11 mouse cellular contexts compared by ENCODE assay signal in genomic region chr11:70453261-70454044, GRCm38 (mm10). TPM values are rescaled to one million over a fixed set of nuclear protein-coding genes. Genes with fewer than 3 reads are reported as not detected.
DNase-seq lines count a peak whose midpoint lies in the region; ATAC-seq lines count a peak whose summit lies in the region.
"Had no signal": no experiment of that assay in that cellular context is flagged by ENCODE, and none has a peak within 500 bp of the region (broad histone marks: within the 10 kb centered on the region; RNA-seq: fewer than 3 reads in every experiment).

No protein-coding gene starts in this region.

- WGBS in kidney, embryonic 15.5 days = 86% methylated on average over 9 of the region's 9 CpGs
- 67% methylated on average over 9 of the region's 9 CpGs for WGBS in liver, embryonic 15.5 days (ENCODE audit: insufficient replicate concordance)
- WGBS in neural tube, embryonic 13.5 days = 93% methylated on average over 9 of the region's 9 CpGs

- intact Hi-C loops in left cerebral cortex, postnatal 14 days (cut with DNase I) = loop anchor here (5.0 kb wide), 1 partner anchor 54 kb away; the partner anchor contains the start of gene Tm4sf5

- no peak overlapping the region for H3K4me3 ChIP-seq in kidney, embryonic 15.5 days (replicated peaks)
- no peak overlapping the region for H3K4me3 ChIP-seq in brown adipose tissue, adult 24 weeks (ENCODE audit: insufficient read depth, low read depth, low read length)
- 0 out of 2 replicates have a peak overlapping the region, but pooled peaks have one; percentile 4 for H3K4me3 ChIP-seq in liver, embryonic 15.5 days (replicated peaks)
- H3K4me3 ChIP-seq in neural tube, embryonic 13.5 days = 0 out of 2 replicates have a peak overlapping the region, but pooled peaks have one; percentile 61

- no peak for DNase-seq in kidney, postnatal 14 days
- no peak for DNase-seq in left cerebral cortex, postnatal 14 days (ENCODE audit: low spot score in 2 of 2)
- no peak for DNase-seq in cerebellum, postnatal 36 days
- DNase-seq: left cerebral cortex, postnatal 4 days had no signal

- ATAC-seq in kidney, embryonic 15.5 days (replicated peaks; ENCODE audit: low FRiP score) = no peak
- no peak for ATAC-seq in liver, embryonic 15.5 days (ENCODE audit: insufficient read depth)
- no peak for ATAC-seq in neural tube, embryonic 13.5 days (ENCODE audit: low read depth)
- no peak for ATAC-seq in erythroid progenitor cell, adult 5-6 weeks (replicated peaks; ENCODE audit: low FRiP score, poor library complexity, severe bottlenecking)

- peaks cover under 1% of the 10 kb centered on the region for H3K27me3 ChIP-seq in kidney, embryonic 15.5 days
- peaks cover 13% of the 10 kb centered on the region for H3K27me3 ChIP-seq in liver, embryonic 15.5 days
- peaks cover 6% of the 10 kb centered on the region for H3K27me3 ChIP-seq in neural tube, embryonic 13.5 days

- peak overlapping the region; percentile 73 for H3K4me2 ChIP-seq in kidney, embryonic 15.5 days
- peak overlapping the region; percentile 84 for H3K4me2 ChIP-seq in liver, embryonic 15.5 days
- peak overlapping the region; percentile 60; the same call in 1 of the 2 replicates for H3K4me2 ChIP-seq in neural tube, embryonic 13.5 days

- H3K36me3 ChIP-seq in kidney, embryonic 15.5 days = peaks cover 8% of the 10 kb centered on the region
- H3K36me3 ChIP-seq in liver, embryonic 15.5 days (replicated peaks) = no peaks in the 10 kb centered on the region; the same call in 1 of the 2 replicates
- 0 out of 2 replicates have a peak, but pooled peaks cover 5% of the 10 kb centered on the region for H3K36me3 ChIP-seq in neural tube, embryonic 13.5 days

- no peak overlapping the region for H3K27ac ChIP-seq in kidney, embryonic 15.5 days
- peak overlapping the region; percentile 74 for H3K27ac ChIP-seq in brown adipose tissue, adult 24 weeks (replicated peaks; ENCODE audit: low read depth, low read length)
- peak overlapping the region; percentile 31; the same call in 1 of the 2 replicates for H3K27ac ChIP-seq in liver, embryonic 15.5 days (replicated peaks)
- no peak overlapping the region for H3K27ac ChIP-seq in neural tube, embryonic 13.5 days (replicated peaks)
- H3K27ac ChIP-seq: embryonic facial prominence, embryonic 12.5 days had no signal

- H3K4me1 ChIP-seq in kidney, embryonic 15.5 days = peaks cover 21% of the 10 kb centered on the region
- H3K4me1 ChIP-seq in brown adipose tissue, adult 24 weeks (ENCODE audit: control insufficient read depth, insufficient read depth, insufficient read length, low read length) = no peaks in the 10 kb centered on the region; the same call in 1 of the 2 replicates
- H3K4me1 ChIP-seq in liver, embryonic 15.5 days (replicated peaks) = peaks cover 24% of the 10 kb centered on the region
- peaks cover 24% of the 10 kb centered on the region for H3K4me1 ChIP-seq in neural tube, embryonic 13.5 days (replicated peaks)

- H3K9me3 ChIP-seq in kidney, embryonic 15.5 days (replicated peaks) = no peaks in the 10 kb centered on the region
- no peaks in the 10 kb centered on the region for H3K9me3 ChIP-seq in liver, embryonic 15.5 days (replicated peaks)
- no peaks in the 10 kb centered on the region for H3K9me3 ChIP-seq in neural tube, embryonic 13.5 days
- H3K9me3 ChIP-seq: embryonic facial prominence, embryonic 12.5 days had no signal

- no peak overlapping the region for H3K9ac ChIP-seq in kidney, embryonic 15.5 days
- no peak overlapping the region for H3K9ac ChIP-seq in liver, embryonic 15.5 days
- peak overlapping the region; percentile 80; the same call in 1 of the 2 replicates for H3K9ac ChIP-seq in neural tube, embryonic 13.5 days
- H3K9ac ChIP-seq: embryonic facial prominence, embryonic 12.5 days had no signal

RNA-seq across cellular contexts. Expression of gene Med11, which starts 1.7 kb away (rescaled TPM):
- polyA plus RNA-seq in kidney, embryonic 15.5 days (2015; fragmentation: Nextera tagmentation; extraction: Ambion mirVana) = 38.8 and 42.0 TPM in 2 replicates
- 15.0 and 16.7 TPM in 2 replicates for polyA plus RNA-seq in brown adipose tissue, adult 24 weeks (2012; ENCODE audit: insufficient read depth, insufficient read length, missing spikeins)
- 13.2 and 14.4 TPM in 2 replicates for polyA plus RNA-seq in liver, embryonic 15.5 days (2015; fragmentation: Nextera tagmentation; extraction: Ambion mirVana)
- polyA plus RNA-seq in neural tube, embryonic 13.5 days (2015; fragmentation: Nextera tagmentation; extraction: Ambion mirVana) = 45.3 and 46.0 TPM in 2 replicates
- 11.9 and 18.0 TPM in 2 replicates for total RNA-seq in erythroid progenitor cell, adult 5-6 weeks (2015; ENCODE audit: low replicate concordance)
- total RNA-seq in erythroid progenitor cell, adult 5-6 weeks (2017; ENCODE audit: low replicate concordance) = 6.4 and 31.5 TPM in 2 replicates
- total RNA-seq in left cerebral cortex, postnatal 14 days (2021) = 10 to 100 TPM; 14.4 to 15.9 TPM

RNA-seq across cellular contexts. Expression of gene Zmynd15, which starts 5.8 kb away (rescaled TPM):
- 0.63 and 0.66 TPM in 2 replicates for polyA plus RNA-seq in kidney, embryonic 15.5 days (2015; fragmentation: Nextera tagmentation; extraction: Ambion mirVana)
- polyA plus RNA-seq in brown adipose tissue, adult 24 weeks (2012; ENCODE audit: insufficient read depth, insufficient read length, missing spikeins) = 0.42 TPM in 1 of 2 replicates, not detected in the other
- 0.22 and 0.26 TPM in 2 replicates for polyA plus RNA-seq in liver, embryonic 15.5 days (2015; fragmentation: Nextera tagmentation; extraction: Ambion mirVana)
- 1.2 and 1.5 TPM in 2 replicates for polyA plus RNA-seq in neural tube, embryonic 13.5 days (2015; fragmentation: Nextera tagmentation; extraction: Ambion mirVana)
- not detected in 2 replicates for total RNA-seq in erythroid progenitor cell, adult 5-6 weeks (2015; ENCODE audit: low replicate concordance)
- not detected in 2 replicates for total RNA-seq in erythroid progenitor cell, adult 5-6 weeks (2017; ENCODE audit: low replicate concordance)
- total RNA-seq in left cerebral cortex, postnatal 14 days (2021) = under 1 TPM; 0.46 to 0.55 TPM

RNA-seq across cellular contexts. Expression of gene Cxcl16, which starts 6.3 kb away (rescaled TPM):
- 6.0 and 6.9 TPM in 2 replicates for polyA plus RNA-seq in kidney, embryonic 15.5 days (2015; fragmentation: Nextera tagmentation; extraction: Ambion mirVana)
- 5.0 TPM in 2 replicates for polyA plus RNA-seq in brown adipose tissue, adult 24 weeks (2012; ENCODE audit: insufficient read depth, insufficient read length, missing spikeins)
- polyA plus RNA-seq in liver, embryonic 15.5 days (2015; fragmentation: Nextera tagmentation; extraction: Ambion mirVana) = 2.0 and 2.2 TPM in 2 replicates
- polyA plus RNA-seq in neural tube, embryonic 13.5 days (2015; fragmentation: Nextera tagmentation; extraction: Ambion mirVana) = 7.2 and 8.9 TPM in 2 replicates
- total RNA-seq in erythroid progenitor cell, adult 5-6 weeks (2015; ENCODE audit: low replicate concordance) = not detected in 2 replicates
- total RNA-seq in erythroid progenitor cell, adult 5-6 weeks (2017; ENCODE audit: low replicate concordance) = not detected in 2 replicates
- 1 to 10 TPM in 1 of 2 experiments, under 1 TPM in 1; 0.66 to 1.3 TPM for total RNA-seq in left cerebral cortex, postnatal 14 days (2021)
- total RNA-seq: hematopoietic stem cell, adult 5-6 weeks had no signal

RNA-seq across cellular contexts. Expression of gene Arrb2, which starts 21.0 kb away (rescaled TPM):
- polyA plus RNA-seq in kidney, embryonic 15.5 days (2015; fragmentation: Nextera tagmentation; extraction: Ambion mirVana) = 15.4 and 15.5 TPM in 2 replicates
- 8.2 and 13.4 TPM in 2 replicates for polyA plus RNA-seq in brown adipose tissue, adult 24 weeks (2012; ENCODE audit: insufficient read depth, insufficient read length, missing spikeins)
- polyA plus RNA-seq in liver, embryonic 15.5 days (2015; fragmentation: Nextera tagmentation; extraction: Ambion mirVana) = 15.6 and 16.5 TPM in 2 replicates
- 43.8 and 46.6 TPM in 2 replicates for polyA plus RNA-seq in neural tube, embryonic 13.5 days (2015; fragmentation: Nextera tagmentation; extraction: Ambion mirVana)
- 30.6 and 51.2 TPM in 2 replicates for total RNA-seq in erythroid progenitor cell, adult 5-6 weeks (2015; ENCODE audit: low replicate concordance)
- 27.9 and 33.4 TPM in 2 replicates for total RNA-seq in erythroid progenitor cell, adult 5-6 weeks (2017; ENCODE audit: low replicate concordance)
- 10 to 100 TPM; 75.1 to 78.6 TPM for total RNA-seq in left cerebral cortex, postnatal 14 days (2021)

RNA-seq across cellular contexts. Expression of gene Pelp1, which starts 43.6 kb away (rescaled TPM):
- 40.1 and 42.1 TPM in 2 replicates for polyA plus RNA-seq in kidney, embryonic 15.5 days (2015; fragmentation: Nextera tagmentation; extraction: Ambion mirVana)
- polyA plus RNA-seq in brown adipose tissue, adult 24 weeks (2012; ENCODE audit: insufficient read depth, insufficient read length, missing spikeins) = 4.6 and 5.4 TPM in 2 replicates
- polyA plus RNA-seq in liver, embryonic 15.5 days (2015; fragmentation: Nextera tagmentation; extraction: Ambion mirVana) = 13.5 and 14.5 TPM in 2 replicates
- 31.9 and 32.6 TPM in 2 replicates for polyA plus RNA-seq in neural tube, embryonic 13.5 days (2015; fragmentation: Nextera tagmentation; extraction: Ambion mirVana)
- total RNA-seq in erythroid progenitor cell, adult 5-6 weeks (2015; ENCODE audit: low replicate concordance) = 3.2 and 8.4 TPM in 2 replicates
- total RNA-seq in erythroid progenitor cell, adult 5-6 weeks (2017; ENCODE audit: low replicate concordance) = 3.1 and 3.8 TPM in 2 replicates
- total RNA-seq in left cerebral cortex, postnatal 14 days (2021) = 10 to 100 TPM; 38.7 to 39.9 TPM

Comparison
In these comparisons a context has a peak if more than half of its experiments do, and no peak if none do; other contexts are left out.
1. H3K27ac ChIP-seq: peak in brown adipose tissue, adult 24 weeks (single experiment) and liver, embryonic 15.5 days (single experiment); none in kidney, embryonic 15.5 days (single experiment) and neural tube, embryonic 13.5 days (single experiment).
2. H3K4me3 ChIP-seq: peak in liver, embryonic 15.5 days (single experiment) and neural tube, embryonic 13.5 days (single experiment); none in kidney, embryonic 15.5 days (single experiment) and brown adipose tissue, adult 24 weeks (single experiment).
3. Peak in every context shown above with its lines, with median percentiles within 50 percentile points of each other: H3K4me2 ChIP-seq.